Mouse (Mus musculus): ENCODE results near the gene Rergl. TPM values are rescaled to one million over a fixed set of nuclear protein-coding genes. Genes with fewer than 3 reads are reported as not detected.

Gene Rergl
- not detected in 2 replicates for polyA plus RNA-seq (2012; rRNA removed)

DNA sequence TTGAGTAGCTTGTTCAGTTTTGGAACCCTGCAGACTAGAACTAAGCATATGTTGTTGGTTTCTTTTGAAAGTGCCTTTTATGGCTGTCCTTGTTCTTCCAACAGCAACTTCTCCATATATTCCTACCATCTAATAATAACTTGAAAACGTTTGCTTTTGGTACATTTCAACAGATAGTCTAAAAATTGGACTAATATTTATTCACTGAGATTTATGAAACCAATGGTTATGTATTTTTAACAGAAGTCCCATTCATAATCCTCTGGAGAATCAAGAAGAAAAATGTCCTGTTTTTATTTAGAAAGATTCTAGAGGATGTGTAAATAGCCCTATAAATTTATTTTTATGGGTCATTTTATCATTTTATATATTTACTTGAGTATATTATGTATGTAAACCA, at the start of gene Rergl:
Gene Rergl (minus strand): TSS at position 101 of the 400 bp plus-strand sequence.

Other genes starting within 250 kb of the Rergl start
- 0.04 and 0.17 TPM in 2 replicates for gene Pik3c2g, start 85.2 kb upstream of the Rergl start, polyA plus RNA-seq (2012; rRNA removed)